In the genomic region with DNA sequence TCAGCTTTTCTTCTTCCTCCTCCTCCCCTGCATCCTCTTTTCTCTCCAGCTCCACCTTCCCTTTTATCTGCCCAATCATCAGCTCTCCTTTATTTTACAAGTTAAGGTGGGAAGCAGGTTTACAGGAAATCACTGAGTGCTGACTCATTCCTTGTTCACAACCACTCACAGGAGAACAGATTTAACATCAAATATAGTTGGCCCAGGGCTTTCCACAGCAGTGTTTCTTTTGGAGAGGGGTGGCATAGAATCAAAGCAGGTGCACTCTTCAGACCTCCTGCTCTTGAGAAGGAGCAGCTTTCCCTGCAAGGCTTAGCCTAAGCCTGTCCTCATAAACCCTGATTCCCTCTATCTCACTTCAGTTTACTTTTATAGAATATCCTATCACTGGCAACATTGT, we compare ENCODE assay signal across 25 mouse cellular contexts.
"Had no signal": no experiment of that assay in that cellular context is flagged by ENCODE, and none has a peak within 500 bp of the region (broad histone marks: within the 10 kb centered on the region; RNA-seq: fewer than 3 reads in every experiment).

No protein-coding gene starts in this region.

- DNase-seq: gastrocnemius, adult 2 months; gastrocnemius, postnatal 10 days; gastrocnemius, postnatal 25 days; heart, adult 2 months; heart, postnatal 14 days; heart, postnatal 4 days; kidney, adult 11 months; kidney, adult 2 months; kidney, adult 9 months; kidney, postnatal 14 days; kidney, postnatal 36 days; layer of hippocampus, adult 9-11 months; layer of hippocampus, postnatal 36 days; left cerebral cortex, postnatal 4 days had no signal

- H3K9ac ChIP-seq: heart, embryonic 13.5 days; heart, embryonic 15.5 days; hindbrain, embryonic 12.5 days; hindbrain, embryonic 14.5 days; kidney, embryonic 15.5 days; limb, embryonic 13.5 days; limb, embryonic 15.5 days; liver, embryonic 12.5 days; liver, embryonic 14.5 days had no signal

- H3K9me3 ChIP-seq: heart, embryonic 13.5 days; heart, embryonic 15.5 days; hindbrain, embryonic 10.5 days; hindbrain, embryonic 12.5 days; kidney, embryonic 15.5 days; limb, embryonic 13.5 days; limb, embryonic 15.5 days; liver, embryonic 12.5 days had no signal

- H3K4me3 ChIP-seq: gastrocnemius, adult 2 months; heart, adult 2 months; heart, embryonic 13.5 days; heart, embryonic 15.5 days; hindbrain, embryonic 10.5 days; hindbrain, embryonic 12.5 days; kidney, embryonic 15.5 days; limb, embryonic 13.5 days; limb, embryonic 15.5 days; liver, embryonic 12.5 days had no signal

- H3K4me1 ChIP-seq: hindbrain, embryonic 12.5 days; limb, embryonic 15.5 days; liver, embryonic 12.5 days had no signal

- H3K27me3 ChIP-seq: heart, embryonic 13.5 days; heart, embryonic 15.5 days; hindbrain, embryonic 12.5 days; kidney, embryonic 15.5 days; limb, embryonic 13.5 days; limb, embryonic 15.5 days; liver, embryonic 12.5 days had no signal

- H3K27ac ChIP-seq: gastrocnemius, adult 2 months; heart, adult 2 months; heart, embryonic 13.5 days; heart, embryonic 15.5 days; hindbrain, embryonic 10.5 days; hindbrain, embryonic 12.5 days; hindbrain, embryonic 14.5 days; kidney, embryonic 15.5 days; kidney, postnatal 0 days; limb, embryonic 13.5 days; limb, embryonic 15.5 days; liver, embryonic 12.5 days; liver, embryonic 14.5 days had no signal
